Mouse (Mus musculus): Measurements from ENCODE around the gene Clta. TPM values are rescaled to one million over a fixed set of nuclear protein-coding genes. Genes with fewer than 3 reads are reported as not detected.

Clta gene
- polyA plus RNA-seq, 1 experiment, result 440 TPM

GRCm38 (mm10) chr4:44070641-44071040 lies 66.4 kb downstream of the Clta start:
- DNase-seq (ENCODE audit: extremely low spot score in 1 of 2, low spot score in 1 of 2), result no peak

- DNase-seq (ENCODE audit: extremely low spot score in 1 of 2, low spot score in 1 of 2), result no peak
Observed at GRCm38 (mm10) chr4:44071741-44072145, 67.5 kb downstream of the Clta start.

- peak; percentile 80 to 90 for DNase-seq (ENCODE audit: extremely low spot score in 1 of 2, low spot score in 1 of 2)
Observed at GRCm38 (mm10) chr4:44072146-44072872, 68.1 kb downstream of the Clta start.

GRCm38 (mm10) chr4:44072873-44073441 lies 68.7 kb downstream of the Clta start:
- DNase-seq (ENCODE audit: extremely low spot score in 1 of 2, low spot score in 1 of 2), result no peak

GRCm38 (mm10) chr4:44073799-44074198 lies 69.5 kb downstream of the Clta start:
- DNase-seq (ENCODE audit: extremely low spot score in 1 of 2, low spot score in 1 of 2), result no peak

- DNase-seq (ENCODE audit: extremely low spot score in 1 of 2, low spot score in 1 of 2), result no peak
Observed at GRCm38 (mm10) chr4:44074422-44074821, 70.2 kb downstream of the Clta start.

- DNase-seq (ENCODE audit: extremely low spot score in 1 of 2, low spot score in 1 of 2), result no peak
Observed at GRCm38 (mm10) chr4:44078358-44078933, 74.2 kb downstream of the Clta start.

Other genes starting within 250 kb of the Clta start
- not detected in 2 replicates for gene Olfr159, start 233.4 kb upstream of the Clta start, polyA plus RNA-seq (2012; rRNA removed)
- gene Olfr156, start 180.6 kb upstream of the Clta start, polyA plus RNA-seq (2012; rRNA removed), result not detected in 2 replicates
- gene Olfr157, start 164.3 kb upstream of the Clta start, polyA plus RNA-seq (2012; rRNA removed), result not detected in 2 replicates
- 0.08 TPM in 1 of 2 replicates, not detected in the other for gene Olfr155, start 152.9 kb upstream of the Clta start, polyA plus RNA-seq (2012; rRNA removed)
- 12.5 and 13.4 TPM in 2 replicates for gene Reck, start 128.9 kb upstream of the Clta start, polyA plus RNA-seq (2012; rRNA removed)
- 4.6 and 5.4 TPM in 2 replicates for gene Glipr2, start 47.1 kb upstream of the Clta start, polyA plus RNA-seq (2012; rRNA removed)
- gene Ccin, start 21.0 kb upstream of the Clta start, polyA plus RNA-seq (2012; rRNA removed), result 0.06 TPM in 1 of 2 replicates, not detected in the other
- 18.7 and 20.6 TPM in 2 replicates for gene Gne, start 79.7 kb downstream of the Clta start, polyA plus RNA-seq (2012; rRNA removed)
- gene Rnf38, start 229.3 kb downstream of the Clta start, polyA plus RNA-seq (2012; rRNA removed), result 64.1 and 71.8 TPM in 2 replicates

Measured in frontal cortex, adult 2 months (tissue).